Mouse (Mus musculus): ENCODE results near the gene Plscr4. TPM values are rescaled to one million over a fixed set of nuclear protein-coding genes. Genes with fewer than 3 reads are reported as not detected.

Plscr4 gene
- total and polyA plus RNA-seq, 3 experiments = not detected

DNA sequence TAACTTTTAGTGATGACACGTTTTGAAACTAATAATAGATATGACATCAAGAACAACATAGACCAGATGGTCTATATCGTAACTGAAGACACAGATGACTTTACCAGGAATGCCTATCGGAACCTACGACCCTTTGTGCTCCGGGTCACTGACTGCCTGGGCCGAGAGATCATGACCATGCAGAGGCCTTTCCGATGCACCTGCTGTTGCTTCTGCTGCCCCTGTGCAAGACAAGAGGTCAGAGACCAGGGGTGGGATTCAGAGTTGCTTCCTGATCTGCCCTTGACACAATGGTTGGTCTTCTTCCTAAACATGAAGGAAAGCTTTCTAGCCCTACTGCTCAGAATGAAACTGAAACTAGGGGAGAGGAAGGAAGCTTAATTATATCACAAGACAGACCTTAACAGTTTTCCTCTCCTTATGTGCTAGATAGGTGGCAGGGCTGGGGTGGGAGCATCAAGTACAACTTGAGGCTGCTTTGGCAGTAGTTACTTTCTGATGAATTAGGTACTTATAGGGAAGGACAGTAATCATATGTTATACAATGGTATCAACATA lies 27.6 kb downstream of the Plscr4 start:
- Histone ChIP-seq H3K27me3 (ENCODE audit: control insufficient read depth in 1 of 2, insufficient read depth in 2 of 2, low read length in 2 of 2) (no peaks in the 10 kb centered on the region), H3K4me3 (ENCODE audit: control insufficient read depth in 1 of 2, insufficient read depth in 1 of 2, low read depth in 2 of 2, low read length in 2 of 2) (no peak overlapping the region; a peak in 1 of 4 replicates), H3K27ac (ENCODE audit: control insufficient read depth, low read depth, low read length) (no peak overlapping the region), H3K9ac (ENCODE audit: control insufficient read depth, low read depth, low read length, poor library complexity, severe bottlenecking) (no peak overlapping the region), H3K36me3 (ENCODE audit: control insufficient read depth in 1 of 2, insufficient read depth in 2 of 2, low read length in 2 of 2) (no peaks in the 10 kb centered on the region), H3K79me2 (ENCODE audit: control insufficient read depth, insufficient read depth, low read length, poor library complexity) (no peaks in the 10 kb centered on the region), H3K4me1 (ENCODE audit: control insufficient read depth in 1 of 2, insufficient read depth in 2 of 2, low read length in 2 of 2) (no peaks in the 10 kb centered on the region), H3K9me3 (replicated peaks; ENCODE audit: insufficient read depth, low read length) (no peaks in the 10 kb centered on the region)
- no peak for TF ChIP-seq GABPA (IDR thresholded peaks at IDR 0.05; ENCODE audit: low read depth, low read length)
- TF ChIP-seq USF1 (IDR thresholded peaks at IDR 0.05; ENCODE audit: low read depth, low read length) = no peak
- TF ChIP-seq TBP (IDR thresholded peaks at IDR 0.05; ENCODE audit: low read depth, low read length) = no peak
- no peak for TF ChIP-seq MEF2A (IDR thresholded peaks at IDR 0.05; ENCODE audit: extremely low read depth, insufficient replicate concordance, low read depth, low read length, poor library complexity, severe bottlenecking)
- TF ChIP-seq TAL1 (IDR thresholded peaks at IDR 0.05; ENCODE audit: low read length) = no peak
- TF ChIP-seq UBTF (IDR thresholded peaks at IDR 0.05; ENCODE audit: borderline replicate concordance, insufficient read depth, low read depth, low read length) = no peak
- TF ChIP-seq BHLHE40 (IDR thresholded peaks at IDR 0.05; ENCODE audit: borderline replicate concordance, low read depth, low read length) = no peak
- TF ChIP-seq SIN3A (IDR thresholded peaks at IDR 0.05; ENCODE audit: low read length) = no peak
- no peak for TF ChIP-seq MXI1 (IDR thresholded peaks at IDR 0.05; ENCODE audit: low read depth, low read length)
- TF ChIP-seq ZMIZ1 (IDR thresholded peaks at IDR 0.05; ENCODE audit: low read depth, low read length) = no peak
- no peak for TF ChIP-seq POLR2AphosphoS2 (IDR thresholded peaks at IDR 0.05; ENCODE audit: low read length)
- TF ChIP-seq EP300 (IDR thresholded peaks at IDR 0.05; ENCODE audit: low read depth in 1 of 2, low read length in 2 of 2) = no peak
- no peak for TF ChIP-seq ETS1 (IDR thresholded peaks at IDR 0.05; ENCODE audit: low read depth, low read length)
- TF ChIP-seq MYC (IDR thresholded peaks at IDR 0.05; ENCODE audit: low read depth, low read length) = no peak
- DNase-seq (ENCODE audit: low read depth, low spot score) = no peak

DNA sequence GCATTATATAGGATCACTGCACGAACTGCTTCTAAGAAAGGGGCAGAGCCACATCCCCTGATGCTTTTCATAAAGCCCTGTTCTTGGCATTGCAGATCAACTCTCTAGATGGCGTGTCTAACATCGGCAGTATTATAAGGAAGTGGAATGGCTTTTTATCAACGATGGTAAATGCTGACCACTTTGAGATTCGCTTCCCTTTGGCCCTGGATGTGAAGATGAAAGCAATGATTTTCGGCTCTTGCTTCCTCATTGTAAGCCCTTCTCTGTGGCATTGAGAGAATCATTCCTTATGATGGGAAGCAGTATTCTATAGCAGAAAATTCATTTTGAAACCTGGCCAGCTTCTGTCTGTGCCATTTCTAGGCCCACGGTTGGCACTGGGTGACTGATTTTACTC lies 32.7 kb downstream of the Plscr4 start:
- no peaks in the 10 kb centered on the region for H3K9me3 ChIP-seq (replicated peaks; ENCODE audit: insufficient read depth, low read length)
- H3K79me2 ChIP-seq (ENCODE audit: control insufficient read depth, insufficient read depth, low read length, poor library complexity) = no peaks in the 10 kb centered on the region
- no peak for DNase-seq (ENCODE audit: low read depth, low spot score)
- TF ChIP-seq MAZ (IDR thresholded peaks at IDR 0.05; ENCODE audit: low read depth, low read length) (no peak), CTCF (IDR thresholded peaks at IDR 0.05 in 2 of 3, conservative IDR thresholded peaks at IDR 0.05 in 1 of 3; ENCODE audit: control insufficient read depth in 1 of 3, insufficient read depth in 1 of 3, low read depth in 2 of 3, low read length in 3 of 3, poor library complexity in 1 of 3, severe bottlenecking in 1 of 3) (no peak), RAD21 (IDR thresholded peaks at IDR 0.05; ENCODE audit: low read depth, low read length) (no peak), USF1 (IDR thresholded peaks at IDR 0.05; ENCODE audit: low read depth, low read length) (no peak), MYC (IDR thresholded peaks at IDR 0.05; ENCODE audit: low read depth, low read length) (no peak), GABPA (IDR thresholded peaks at IDR 0.05; ENCODE audit: low read depth, low read length) (no peak), MYB (IDR thresholded peaks at IDR 0.05; ENCODE audit: low read depth, low read length) (no peak), TCF12 (IDR thresholded peaks at IDR 0.05; ENCODE audit: low read depth, low read length) (no peak), CHD2 (IDR thresholded peaks at IDR 0.05; ENCODE audit: low read length) (no peak), GATA1 (IDR thresholded peaks at IDR 0.05; ENCODE audit: low read depth, low read length) (no peak)
- H3K4me3 ChIP-seq (ENCODE audit: control insufficient read depth in 1 of 2, insufficient read depth in 1 of 2, low read depth in 2 of 2, low read length in 2 of 2) = no peak overlapping the region
- H3K27ac ChIP-seq (ENCODE audit: control insufficient read depth, low read depth, low read length) = no peak overlapping the region
- H3K27me3 ChIP-seq (ENCODE audit: control insufficient read depth in 1 of 2, insufficient read depth in 2 of 2, low read length in 2 of 2) = no peaks in the 10 kb centered on the region; a peak in 3 of 4 replicates
- no peaks in the 10 kb centered on the region for H3K4me1 ChIP-seq (ENCODE audit: control insufficient read depth in 1 of 2, insufficient read depth in 2 of 2, low read length in 2 of 2)
- H3K36me3 ChIP-seq (ENCODE audit: control insufficient read depth in 1 of 2, insufficient read depth in 2 of 2, low read length in 2 of 2) = peaks cover 0 to 2% of the 10 kb centered on the region in 2 experiments; a peak in 2 of 4 replicates
- H3K9ac ChIP-seq (ENCODE audit: control insufficient read depth, low read depth, low read length, poor library complexity, severe bottlenecking) = no peak overlapping the region
